Mouse (Mus musculus): ENCODE measurements around the gene Cit. TPM values are rescaled to one million over a fixed set of nuclear protein-coding genes. Genes with fewer than 3 reads are reported as not detected.
"Not testable (repeated sequence)": the region's sequence is repeated elsewhere in the genome, so short reads cannot be mapped to it uniquely, and the experiment has no call there.

The Cit gene
- 10 to 100 TPM in 1 of 3 experiments, 1 to 10 TPM in 2; 2.9 to 27.5 (median 4.1) TPM for polyA plus RNA-seq (2017; shearing (Covaris generic))

- peak; percentile 99 for ATAC-seq
These were observed at the start of gene Cit for GRCm38 (mm10) chr5:115844766-115845634. TSS of gene Cit (plus strand) at chr5:115845278.

DNA sequence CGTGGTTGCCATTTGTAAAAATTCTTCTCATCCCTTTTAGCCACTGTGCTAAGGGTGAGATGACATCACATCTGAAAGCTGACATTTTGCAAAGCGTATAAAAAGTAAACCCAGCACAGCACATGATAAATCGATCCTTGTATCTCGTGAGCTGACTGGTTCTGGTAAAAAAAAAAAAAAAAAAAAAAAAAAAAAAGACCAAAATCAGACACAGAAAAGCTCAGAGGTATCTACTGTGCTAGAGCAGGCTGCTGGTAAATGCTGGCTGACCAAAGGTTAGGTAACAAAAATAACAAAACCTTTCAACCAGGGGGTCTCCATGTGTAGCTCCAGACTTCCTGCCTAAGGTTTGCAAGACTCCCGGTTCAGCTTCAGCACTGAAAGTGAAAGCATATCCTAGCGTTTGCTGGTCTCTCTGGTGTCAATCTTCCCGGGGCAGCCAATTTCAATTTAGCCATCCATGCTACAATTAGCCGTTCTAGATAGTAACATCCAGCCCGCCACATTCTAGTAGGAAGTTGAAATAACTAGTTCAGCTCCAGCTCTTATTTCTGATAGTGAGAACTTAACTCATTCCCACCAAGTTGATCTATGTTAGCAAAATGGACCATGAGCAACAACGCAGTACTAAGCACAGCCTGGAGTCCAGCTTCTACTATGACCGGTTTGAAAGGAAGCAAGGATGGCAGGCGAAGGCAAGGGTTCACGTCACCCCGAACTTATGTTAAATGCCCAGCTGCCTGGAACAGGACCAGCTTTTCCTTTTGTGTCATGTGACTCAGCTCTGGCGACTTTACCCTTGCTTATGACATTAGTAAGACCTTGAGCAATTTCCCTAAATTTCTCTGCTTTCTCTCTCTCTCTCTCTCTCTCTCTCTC is 45.8 kb upstream of the Cit start:
- ATAC-seq, result peak; percentile 50

GRCm38 (mm10) chr5:115799895-115800232 is 45.2 kb upstream of the Cit start:
- ATAC-seq, result no peak

DNA sequence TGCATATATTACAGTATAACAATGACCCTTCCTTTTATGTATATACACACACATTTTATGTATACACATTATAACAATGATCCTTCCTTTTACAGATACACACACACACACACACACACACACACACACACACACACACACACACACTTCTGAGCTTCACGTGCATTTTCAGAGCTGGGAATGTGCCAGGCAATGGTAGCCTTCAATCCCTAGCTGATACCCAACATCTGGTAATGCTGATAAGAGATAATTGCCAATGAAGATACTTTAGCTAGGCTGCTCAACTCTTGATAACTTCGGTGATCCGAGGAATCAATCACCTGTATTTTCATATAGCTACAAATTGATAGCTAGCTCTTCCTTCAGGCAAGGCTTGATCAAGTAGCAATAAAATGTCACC is 32.8 kb upstream of the Cit start:
- ATAC-seq, result no peak

GRCm38 (mm10) chr5:115817022-115817421 is 28.1 kb upstream of the Cit start:
- ATAC-seq, result no peak

DNA sequence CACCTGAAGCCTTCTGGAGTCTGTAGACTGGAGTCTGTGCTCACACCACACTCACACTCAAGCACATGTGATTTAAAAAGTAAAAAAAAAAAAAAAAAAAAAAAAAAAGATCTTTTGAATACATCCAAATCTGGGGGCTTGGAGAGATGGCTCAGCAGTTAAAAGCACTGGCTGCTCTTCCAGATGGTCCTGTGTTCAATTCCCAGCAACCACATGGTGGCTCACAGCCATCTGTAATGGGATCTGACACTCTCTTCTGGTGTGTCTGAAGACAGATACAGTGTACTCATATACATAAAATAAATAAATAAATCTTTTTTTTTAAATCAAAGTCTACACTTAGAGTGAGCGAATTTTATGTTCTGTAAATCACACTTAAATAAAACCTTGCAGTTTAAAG is 27.4 kb upstream of the Cit start:
- ATAC-seq, result not testable (repeated sequence)

DNA sequence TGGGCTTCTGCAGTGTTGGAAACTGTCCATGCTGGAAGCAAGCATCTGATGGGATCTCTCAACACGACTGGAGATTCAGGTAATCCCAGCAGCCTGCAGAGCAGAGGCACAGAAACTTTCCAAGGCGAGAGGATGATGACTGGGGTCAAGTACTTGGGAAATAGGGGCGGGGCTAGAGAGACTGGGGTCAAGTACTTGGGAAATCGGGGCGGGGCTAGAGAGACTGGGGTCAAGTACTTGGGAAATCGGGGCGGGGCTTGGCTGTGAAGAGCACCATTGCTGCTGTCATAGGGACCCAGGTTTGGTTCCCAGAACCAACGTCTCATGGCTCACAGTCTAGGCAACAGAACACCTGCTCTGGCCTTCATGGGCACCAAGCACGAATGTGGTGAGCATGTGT is 25.1 kb upstream of the Cit start:
- ATAC-seq, result no peak

DNA sequence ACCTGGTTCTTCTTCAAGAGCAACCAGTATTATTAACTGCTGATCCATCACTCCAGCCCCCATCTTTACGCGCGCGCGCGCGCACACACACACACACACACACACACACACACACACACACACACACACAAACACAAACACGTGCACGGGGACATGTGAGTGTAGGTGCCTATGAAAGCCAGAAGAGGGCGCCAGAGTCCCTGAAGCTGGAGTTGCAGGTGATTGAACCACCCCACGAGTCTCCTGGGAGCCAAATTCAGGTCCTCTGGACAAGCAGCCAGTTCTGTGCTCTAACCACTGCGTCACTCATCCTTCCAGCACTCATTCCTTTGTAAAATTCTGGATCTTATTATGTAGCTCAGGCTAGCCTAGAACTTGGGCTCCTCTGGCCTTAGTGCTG is 23.9 kb upstream of the Cit start:
- no peak for ATAC-seq

GRCm38 (mm10) chr5:115821910-115822309 is 23.2 kb upstream of the Cit start:
- no peak for ATAC-seq

DNA sequence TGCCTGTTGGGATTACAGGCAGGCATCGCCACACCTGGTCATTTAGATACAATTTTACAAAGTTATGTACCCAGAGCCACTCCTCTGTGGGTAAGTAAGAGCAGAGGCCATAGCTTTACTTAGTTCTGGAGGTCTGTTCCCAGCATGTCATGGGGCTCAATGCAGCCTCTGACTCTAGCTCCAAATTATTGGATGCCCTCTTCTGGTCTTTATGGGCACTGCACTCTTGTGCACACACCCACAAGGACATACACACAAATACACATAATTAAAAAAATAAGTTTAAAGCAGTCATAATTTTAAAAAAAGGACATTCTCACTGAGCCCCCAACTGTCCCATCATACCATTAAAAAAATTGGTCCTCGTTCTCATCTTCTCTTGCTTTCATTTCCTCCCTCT is 12.3 kb upstream of the Cit start:
- no peak for ATAC-seq

GRCm38 (mm10) chr5:115833806-115834205 is 11.3 kb upstream of the Cit start:
- not testable (repeated sequence) for ATAC-seq

DNA sequence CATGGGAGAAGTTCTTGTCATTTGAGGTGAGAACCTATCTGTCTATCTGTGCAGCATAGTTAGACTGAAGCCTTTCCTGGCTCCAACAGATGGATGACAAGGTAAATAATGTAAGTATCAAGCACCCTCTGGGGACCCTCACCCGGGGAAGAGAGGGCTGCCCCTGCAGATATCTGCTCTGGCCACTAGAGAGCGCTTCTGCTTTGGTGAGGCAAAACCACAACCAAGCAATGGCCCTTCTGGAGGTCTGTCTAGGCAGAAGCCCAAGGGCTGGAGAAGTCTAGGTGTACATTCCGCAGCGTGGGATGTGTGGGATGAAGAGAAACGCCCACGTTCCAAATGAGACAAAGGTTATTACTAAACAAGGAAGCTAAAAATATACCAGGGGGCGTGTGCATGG is 9.8 kb upstream of the Cit start:
- no peak for ATAC-seq

GRCm38 (mm10) chr5:115838059-115838458 is 7.0 kb upstream of the Cit start:
- ATAC-seq, result no peak

GRCm38 (mm10) chr5:115840453-115840852 is 4.6 kb upstream of the Cit start:
- no peak for ATAC-seq

GRCm38 (mm10) chr5:115840946-115841775 is 3.9 kb upstream of the Cit start:
- no peak for ATAC-seq

DNA sequence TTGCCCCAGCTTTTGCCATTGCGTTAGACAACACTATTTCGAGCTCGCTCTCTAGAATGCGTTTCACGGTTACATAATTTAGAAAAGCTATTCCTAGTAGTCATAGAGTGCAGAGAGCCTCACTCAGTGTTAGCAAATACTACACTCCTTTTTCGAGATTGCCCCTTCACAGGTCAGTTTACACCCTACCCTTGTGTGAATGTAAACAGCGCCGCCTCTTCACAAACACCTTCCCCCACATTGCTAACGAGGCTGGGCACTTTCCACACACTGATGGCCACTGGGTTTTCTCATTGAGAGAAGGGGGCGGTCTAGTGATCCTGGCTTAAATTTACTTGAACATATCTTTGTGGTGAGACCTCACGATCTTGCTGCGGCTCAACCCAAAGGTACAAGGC is 711 bp upstream of the Cit start:
- ATAC-seq, result no peak

GRCm38 (mm10) chr5:115845635-115846174 is 627 bp downstream of the Cit start:
- no peak for ATAC-seq

DNA sequence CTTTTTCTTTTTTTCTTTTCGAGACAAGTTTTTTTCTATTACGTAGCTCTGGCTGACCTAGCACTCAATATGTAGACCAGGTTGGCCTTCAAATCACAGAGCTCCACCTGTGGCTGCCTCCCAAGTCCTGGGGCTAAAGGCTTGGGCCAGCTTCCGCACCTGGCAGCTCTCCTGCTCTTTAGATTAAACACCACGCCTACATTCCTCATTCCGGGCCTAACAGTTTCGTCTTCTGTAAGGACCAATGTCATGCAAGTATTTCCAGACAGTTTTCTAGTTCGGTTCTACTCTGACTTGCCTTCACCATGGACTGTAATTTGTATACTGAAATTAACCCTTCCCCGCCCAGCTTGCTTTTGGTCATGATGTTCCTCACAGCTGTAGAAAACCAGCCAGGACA is 2.1 kb downstream of the Cit start:
- ATAC-seq, result no peak

- ATAC-seq, result no peak
These were observed 3.4 kb downstream of the Cit start for GRCm38 (mm10) chr5:115848463-115848862.

- ATAC-seq, result no peak
These were observed 4.3 kb downstream of the Cit start for GRCm38 (mm10) chr5:115849263-115849829.

DNA sequence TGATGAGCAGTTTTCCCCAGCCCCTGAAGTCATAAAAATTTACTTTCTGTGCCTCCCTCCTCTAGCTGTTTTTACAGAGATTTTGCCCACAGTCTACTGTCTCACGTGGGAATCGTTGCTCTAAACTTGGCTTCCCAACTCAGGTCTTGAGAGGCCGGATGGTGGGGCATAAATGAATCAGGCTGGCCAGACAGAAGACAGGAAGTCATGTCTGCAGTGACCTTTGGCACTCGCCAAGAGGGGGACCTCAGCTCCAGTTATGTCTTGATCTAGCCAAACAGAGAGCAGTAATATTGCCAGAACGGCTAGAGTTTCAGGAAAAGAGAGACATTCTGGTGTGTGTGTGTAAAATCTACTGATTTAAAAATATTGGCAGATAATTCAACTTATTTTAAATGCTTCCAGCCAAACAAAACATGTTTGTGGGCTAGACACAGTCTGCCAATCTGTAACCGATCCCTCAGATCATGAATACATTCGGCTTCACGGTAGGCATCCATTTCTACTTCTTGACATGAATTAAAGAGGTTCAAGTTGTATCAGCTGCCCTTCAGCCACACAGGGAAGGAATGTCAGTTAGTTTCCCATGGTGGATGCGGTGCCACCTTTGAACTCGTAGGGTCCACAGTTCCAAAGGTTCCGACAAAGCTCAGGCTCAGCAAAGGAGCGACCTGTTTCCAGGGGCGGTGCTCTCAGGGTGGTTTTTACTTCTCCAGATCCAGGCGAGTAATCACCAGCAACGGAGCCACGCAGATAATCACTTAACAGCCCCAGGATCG is 5.4 kb downstream of the Cit start:
- ATAC-seq, result no peak

DNA sequence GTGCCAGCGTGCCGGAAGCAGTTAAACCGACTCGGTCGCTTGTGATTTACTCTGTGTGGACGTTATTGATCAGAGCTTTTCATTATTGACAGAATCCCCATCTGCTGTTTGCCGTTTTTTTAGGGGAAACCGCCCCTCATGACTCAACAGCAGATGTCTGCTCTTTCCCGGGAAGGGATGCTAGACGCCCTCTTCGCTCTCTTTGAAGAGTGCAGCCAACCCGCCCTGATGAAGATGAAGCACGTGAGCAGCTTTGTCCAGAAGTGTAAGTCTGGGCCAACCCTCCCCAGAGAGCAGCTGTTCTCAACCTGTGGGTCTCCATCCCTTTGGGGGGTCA is 5.9 kb downstream of the Cit start:
- ATAC-seq, result no peak
